Mouse (Mus musculus) adrenal gland, postnatal 4 days (tissue): ENCODE results near the gene H2al1m. TPM values are rescaled to one million over a fixed set of nuclear protein-coding genes. Genes with fewer than 3 reads are reported as not detected.
"Not testable (repeated sequence)": the region's sequence is repeated elsewhere in the genome, so short reads cannot be mapped to it uniquely, and the experiment has no call there.

Experiments used
- DNase-seq, 2 experiments: peaks; one replicate each; pipeline ENCODE4 v3.0.0; 2021 to 2022; ENCODE audit warnings: low spot score in 2 of 2, mixed read lengths in 2 of 2
- long read RNA-seq, 2 experiments: library from polyadenylated mRNA; stranded (forward); transcript quantifications; one replicate each; pipeline ENCODE4 v2.0.0; 2021
- total RNA-seq, 2 experiments: library from RNA; stranded (reverse); gene quantifications; 2 replicates each; pipeline ENCODE4 v1.2.3; 2021

H2al1m gene
- 1 to 10 TPM in 1 of 2 experiments, not detected in 1; 1.1 TPM for total RNA-seq
- long read RNA-seq, experiment 1, result 0 reads
- long read RNA-seq, experiment 2, result 0 reads

- DNase-seq, result not testable (repeated sequence)
Measured at GRCm38 (mm10) chrX:9283464-9283863, at the start of gene H2al1m. H2al1m (plus strand) TSS chrX:9283764.

- DNase-seq, result no peak
Measured at GRCm38 (mm10) chrX:9240737-9241591, 42.6 kb upstream of the H2al1m start.

GRCm38 (mm10) chrX:9243381-9243864, 40.1 kb upstream of the H2al1m start:
- DNase-seq, result no peak

GRCm38 (mm10) chrX:9244603-9245336, 38.8 kb upstream of the H2al1m start:
- DNase-seq, result no peak

- no peak for DNase-seq
Measured at GRCm38 (mm10) chrX:9248911-9249310, 34.7 kb upstream of the H2al1m start.

GRCm38 (mm10) chrX:9253990-9254389, 29.6 kb upstream of the H2al1m start:
- DNase-seq, result no peak

- DNase-seq, result no peak
Measured at GRCm38 (mm10) chrX:9254901-9255300, 28.7 kb upstream of the H2al1m start.

- DNase-seq, result no peak
Measured at GRCm38 (mm10) chrX:9256766-9257165, 26.8 kb upstream of the H2al1m start, which contains the start of gene Gm14862. Gm14862 (minus strand) TSS chrX:9256899.

GRCm38 (mm10) chrX:9257831-9258230, 25.7 kb upstream of the H2al1m start:
- DNase-seq, result no peak

GRCm38 (mm10) chrX:9259267-9259666, 24.3 kb upstream of the H2al1m start:
- DNase-seq, result no peak

GRCm38 (mm10) chrX:9271112-9271511, 12.5 kb upstream of the H2al1m start:
- no peak for DNase-seq

GRCm38 (mm10) chrX:9271947-9272459, 11.6 kb upstream of the H2al1m start:
- DNase-seq, result no peak

- peak; percentile 7 to 17 for DNase-seq
Measured at GRCm38 (mm10) chrX:9272460-9273361, 10.9 kb upstream of the H2al1m start, which contains the start of gene Xk. Xk (plus strand) TSS chrX:9272756.

- DNase-seq, result no peak
Measured at GRCm38 (mm10) chrX:9273377-9274002, 10.1 kb upstream of the H2al1m start.

GRCm38 (mm10) chrX:9274321-9274720, 9.2 kb upstream of the H2al1m start:
- no peak for DNase-seq

GRCm38 (mm10) chrX:9293140-9293829, 9.7 kb downstream of the H2al1m start:
- DNase-seq, result not testable (repeated sequence)

- DNase-seq, result no peak
Measured at GRCm38 (mm10) chrX:9298413-9298864, 14.9 kb downstream of the H2al1m start.

GRCm38 (mm10) chrX:9302791-9303190, 19.2 kb downstream of the H2al1m start:
- DNase-seq, result no peak

- no peak for DNase-seq
Measured at GRCm38 (mm10) chrX:9303455-9303854, 19.9 kb downstream of the H2al1m start.
